Mouse (Mus musculus) midbrain, postnatal 0 days (tissue): ENCODE results near the gene Agl. TPM values are rescaled to one million over a fixed set of nuclear protein-coding genes. Genes with fewer than 3 reads are reported as not detected.
A peak's percentile ranks its signal among the peaks of the same experiment; 100 is the strongest.

Experiments used
- ATAC-seq: fragments of 200-750 bp; cut with Nextera tagmentation; 2 replicates; pipeline ENCODE4 v1.8.0; 2017; ENCODE audit warnings: moderate number of reproducible peaks, mild to moderate bottlenecking, moderate TSS enrichment, moderate library complexity; ENCODE audit not compliant: low FRiP score
- DNase-seq: peaks from one replicate; pipeline ENCODE4 v3.0.0-alpha.2; 2015; ENCODE audit warnings: low spot score
- H3K27ac ChIP-seq: fragments of 300-500 bp; sonication (generic); 2 replicates; pipeline ENCODE4 v1.5.1; 2014; ENCODE audit warnings: low read depth, mild to moderate bottlenecking, low read length, mixed read lengths
- H3K27me3 ChIP-seq: fragments of 300-500 bp; sonication (generic); 2 replicates; pipeline ENCODE4 v1.6.1; 2014; ENCODE audit warnings: low read length, control low read depth, mixed read lengths; ENCODE audit not compliant: insufficient read depth
- H3K36me3 ChIP-seq: fragments of 300-500 bp; sonication (generic); 2 replicates; pipeline ENCODE4 v1.6.1; 2014; ENCODE audit warnings: low read length, control low read depth, mixed read lengths; ENCODE audit not compliant: insufficient read depth
- H3K4me1 ChIP-seq: fragments of 300-500 bp; sonication (generic); 2 replicates; pipeline ENCODE4 v1.6.1; 2014; ENCODE audit warnings: mild to moderate bottlenecking, control low read depth, antibody characterized with exemption, low read length, mixed read lengths; ENCODE audit not compliant: insufficient read depth
- H3K4me2 ChIP-seq: fragments of 300-500 bp; sonication (generic); 2 replicates; pipeline ENCODE4 v1.6.1; 2014; ENCODE audit warnings: low read depth, mild to moderate bottlenecking, low read length, mixed read lengths; ENCODE audit not compliant: poor library complexity, severe bottlenecking
- H3K4me3 ChIP-seq: fragments of 300-500 bp; sonication (generic); 2 replicates; pipeline ENCODE4 v1.5.1; 2014; ENCODE audit warnings: low read depth, mild to moderate bottlenecking, low read length, moderate library complexity
- H3K9ac ChIP-seq: fragments of 300-500 bp; sonication (generic); replicated peaks from 2 replicates; pipeline ENCODE4 v1.6.1; 2014; ENCODE audit warnings: mild to moderate bottlenecking, low read length, moderate library complexity, mixed read lengths; ENCODE audit not compliant: poor library complexity, severe bottlenecking
- H3K9me3 ChIP-seq: fragments of 300-500 bp; sonication (generic); 2 replicates; pipeline ENCODE4 v1.6.1; 2016; ENCODE audit warnings: low read length, control low read depth
- CTCF ChIP-seq: IDR thresholded peaks from 2 replicates; pipeline ENCODE4 v1.5.1; 2016; ENCODE audit warnings: antibody characterized with exemption, mild to moderate bottlenecking
- WGBS: fragments of 180-500 bp; shearing (Covaris S2); extraction: QIAGEN DNeasy Blood & Tissue Kit; methylation state at CpG from one replicate; pipeline ENCODE4 v1.1.7; 2014; 5-methylcytosine and 5-hydroxymethylcytosine counted together
- polyA plus RNA-seq: library from polyadenylated mRNA; unstranded; fragments of >200 nt; fragmentation: Nextera tagmentation; extraction: Ambion mirVana; gene quantifications from 2 replicates; pipeline ENCODE4 v1.2.1, GENCODE M21; 2015
- total RNA-seq: library from RNA; depleted of rRNA; stranded (reverse); fragments of >200 nt; gene quantifications from 2 replicates; pipeline ENCODE4 v1.2.3, GENCODE M21; 2014

Gene Agl
- total and polyA plus RNA-seq, 2 experiments from 2014 or later = 12.5 to 18.9 TPM

DNA sequence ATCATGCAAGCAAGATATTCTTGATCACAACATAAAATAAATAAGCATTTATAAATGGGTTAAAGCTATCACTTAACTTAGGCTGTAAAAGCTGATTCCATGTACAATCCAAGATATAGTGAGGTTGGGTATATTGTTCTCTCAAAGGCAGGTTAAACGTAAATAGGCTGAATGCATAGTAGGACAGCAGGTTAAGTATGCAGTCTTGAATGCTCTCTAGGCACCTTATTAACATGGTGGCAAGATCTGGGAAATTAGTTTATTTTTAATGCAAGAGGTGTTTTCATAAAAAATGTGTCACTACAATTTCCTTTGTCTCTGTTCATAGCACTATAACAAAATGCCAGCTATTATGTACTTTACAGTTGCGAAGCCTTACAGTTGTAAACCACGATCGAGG is 27.4 kb upstream of the Agl start:
- Histone ChIP-seq H3K36me3 (no peaks in the 10 kb centered on the region), H3K27ac (peak overlapping the region; percentile 58), H3K9ac (no peak overlapping the region), H3K27me3 (no peaks in the 10 kb centered on the region), H3K9me3 (no peaks in the 10 kb centered on the region), H3K4me3 (peak overlapping the region; percentile 33; the same call in 1 of the 2 replicates), H3K4me1 (no peaks in the 10 kb centered on the region), H3K4me2 (peak overlapping the region; percentile 58)
- no peak for DNase-seq
- 61% methylated on average over 4 of the region's 4 CpGs for WGBS
- TF ChIP-seq CTCF = no peak
- ATAC-seq = no peak

DNA sequence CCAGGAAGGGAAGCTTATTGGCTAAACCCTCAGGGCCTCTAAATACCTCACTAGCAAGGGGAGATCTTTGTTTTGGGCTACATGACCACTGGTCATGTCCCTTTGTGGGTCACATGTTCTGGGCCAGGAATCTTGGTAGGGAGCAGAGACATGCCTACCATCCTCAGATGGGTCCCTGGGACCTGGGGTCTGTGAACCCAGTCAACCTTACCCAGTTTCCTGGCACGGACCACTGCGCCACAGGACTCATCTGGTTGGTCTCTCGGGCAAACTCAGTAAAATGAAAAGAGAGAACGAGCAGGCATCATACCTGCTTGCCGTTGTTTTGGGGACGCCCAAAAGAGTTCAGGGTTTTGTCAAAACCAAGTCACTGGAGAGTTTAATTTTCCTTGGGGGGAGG is 26.3 kb upstream of the Agl start:
- H3K27ac ChIP-seq = no peak overlapping the region
- WGBS = 95% methylated on average over 6 of the region's 6 CpGs
- no peak overlapping the region for H3K9ac ChIP-seq
- no peaks in the 10 kb centered on the region for H3K4me1 ChIP-seq
- DNase-seq (no peak), ATAC-seq (no peak)
- H3K36me3 ChIP-seq = no peaks in the 10 kb centered on the region
- no peaks in the 10 kb centered on the region for H3K27me3 ChIP-seq
- TF ChIP-seq CTCF = no peak
- H3K9me3 ChIP-seq = no peaks in the 10 kb centered on the region
- H3K4me2 ChIP-seq = no peak overlapping the region
- H3K4me3 ChIP-seq = no peak overlapping the region

DNA sequence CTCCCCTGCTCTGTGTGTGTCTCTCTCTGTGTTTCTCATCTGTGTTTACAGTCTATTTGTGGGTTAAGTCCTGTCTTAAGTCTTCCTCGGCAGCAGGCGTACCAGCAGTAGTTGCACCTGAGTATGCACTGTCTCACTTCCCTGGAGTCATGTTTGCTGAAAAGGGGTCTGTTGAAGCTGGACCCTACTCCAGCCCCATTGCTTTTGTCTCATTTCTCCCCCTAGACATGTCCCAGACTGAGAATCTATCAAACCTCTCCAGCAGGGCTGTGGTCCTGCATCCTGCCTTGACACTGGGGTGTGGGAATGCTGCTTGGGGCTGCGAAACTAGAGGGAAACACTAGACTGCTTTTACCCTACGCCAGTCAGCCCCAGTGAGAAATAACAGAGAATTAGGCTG is 25.5 kb upstream of the Agl start:
- no peaks in the 10 kb centered on the region for H3K36me3 ChIP-seq
- H3K4me2 ChIP-seq = no peak overlapping the region
- H3K27me3 ChIP-seq = no peaks in the 10 kb centered on the region
- H3K9me3 ChIP-seq = no peaks in the 10 kb centered on the region
- no peak for DNase-seq
- no peak for ATAC-seq
- 94% methylated on average over 4 of the region's 4 CpGs for WGBS
- no peak overlapping the region for H3K27ac ChIP-seq
- no peak for TF ChIP-seq CTCF
- H3K4me3 ChIP-seq = no peak overlapping the region
- H3K9ac ChIP-seq = no peak overlapping the region
- no peaks in the 10 kb centered on the region for H3K4me1 ChIP-seq

DNA sequence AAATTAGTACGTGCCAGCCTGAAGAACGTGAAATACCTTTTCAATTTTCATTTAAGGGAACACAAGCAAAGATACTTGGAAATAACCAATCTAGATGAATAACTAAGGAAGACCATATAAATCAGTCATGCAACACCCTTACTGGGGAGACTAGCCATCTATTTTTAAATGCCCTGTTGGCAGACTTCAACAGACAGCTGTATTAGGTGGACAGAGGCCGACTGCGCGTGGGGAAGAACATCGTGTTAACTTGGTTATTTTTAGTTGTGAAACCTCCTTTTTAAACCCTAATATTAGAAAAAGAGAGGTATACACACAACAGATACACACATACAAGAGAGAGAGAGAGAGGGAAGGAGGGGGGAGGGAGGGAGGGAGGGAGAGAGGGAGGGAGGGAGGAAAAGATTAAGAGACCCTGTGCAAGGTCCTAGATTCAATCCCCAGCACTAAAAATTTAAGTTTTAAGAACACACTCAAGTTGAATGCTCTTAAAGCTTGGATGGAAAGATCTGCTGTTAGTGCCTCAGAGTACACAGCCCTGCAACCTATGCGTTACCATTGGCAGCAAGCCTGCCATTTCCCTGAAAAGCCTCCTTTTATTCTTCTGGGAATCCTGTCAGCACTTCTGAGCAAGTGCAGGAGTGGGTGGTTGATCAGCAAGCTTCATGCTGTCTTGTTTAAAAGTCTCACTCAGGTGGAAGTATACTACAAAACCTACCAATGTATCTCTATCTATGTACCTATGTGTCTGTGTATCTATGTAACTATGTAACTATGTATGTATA is 24.8 kb upstream of the Agl start:
- no peaks in the 10 kb centered on the region for H3K36me3 ChIP-seq
- H3K9ac ChIP-seq = no peak overlapping the region
- WGBS = 81% methylated on average over 7 of the region's 7 CpGs
- ATAC-seq (no peak), DNase-seq (no peak)
- no peak for TF ChIP-seq CTCF
- H3K4me3 ChIP-seq = no peak overlapping the region
- H3K27ac ChIP-seq = no peak overlapping the region
- H3K4me2 ChIP-seq = no peak overlapping the region
- no peaks in the 10 kb centered on the region for H3K27me3 ChIP-seq
- no peaks in the 10 kb centered on the region for H3K4me1 ChIP-seq
- H3K9me3 ChIP-seq = no peaks in the 10 kb centered on the region

DNA sequence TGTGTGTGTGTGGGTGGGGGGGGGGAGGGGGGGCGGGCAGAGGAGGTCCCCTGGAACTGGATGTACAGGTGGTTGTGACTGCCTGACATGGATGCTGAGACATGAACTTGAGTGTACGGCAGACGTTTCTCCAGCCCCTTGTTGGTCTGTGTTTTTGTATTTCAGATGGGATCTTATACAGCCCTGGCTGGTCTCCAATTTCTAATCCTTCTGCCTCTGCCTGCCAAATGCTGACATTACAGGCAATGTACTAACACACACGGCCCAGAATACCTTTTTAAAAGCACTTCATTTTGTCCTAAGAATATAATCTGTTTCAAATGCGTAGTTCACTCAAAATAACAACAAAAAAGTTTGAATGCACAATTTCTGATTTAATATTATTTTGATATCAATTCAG is 23.4 kb upstream of the Agl start:
- no peak overlapping the region for H3K9ac ChIP-seq
- H3K27ac ChIP-seq = no peak overlapping the region
- ATAC-seq (no peak), DNase-seq (peak; percentile 39)
- no peaks in the 10 kb centered on the region for H3K27me3 ChIP-seq
- WGBS = 63% methylated on average over 5 of the region's 5 CpGs
- no peaks in the 10 kb centered on the region for H3K4me1 ChIP-seq
- no peak for TF ChIP-seq CTCF
- H3K36me3 ChIP-seq = no peaks in the 10 kb centered on the region
- H3K9me3 ChIP-seq = no peaks in the 10 kb centered on the region
- no peak overlapping the region for H3K4me2 ChIP-seq
- H3K4me3 ChIP-seq = no peak overlapping the region

DNA sequence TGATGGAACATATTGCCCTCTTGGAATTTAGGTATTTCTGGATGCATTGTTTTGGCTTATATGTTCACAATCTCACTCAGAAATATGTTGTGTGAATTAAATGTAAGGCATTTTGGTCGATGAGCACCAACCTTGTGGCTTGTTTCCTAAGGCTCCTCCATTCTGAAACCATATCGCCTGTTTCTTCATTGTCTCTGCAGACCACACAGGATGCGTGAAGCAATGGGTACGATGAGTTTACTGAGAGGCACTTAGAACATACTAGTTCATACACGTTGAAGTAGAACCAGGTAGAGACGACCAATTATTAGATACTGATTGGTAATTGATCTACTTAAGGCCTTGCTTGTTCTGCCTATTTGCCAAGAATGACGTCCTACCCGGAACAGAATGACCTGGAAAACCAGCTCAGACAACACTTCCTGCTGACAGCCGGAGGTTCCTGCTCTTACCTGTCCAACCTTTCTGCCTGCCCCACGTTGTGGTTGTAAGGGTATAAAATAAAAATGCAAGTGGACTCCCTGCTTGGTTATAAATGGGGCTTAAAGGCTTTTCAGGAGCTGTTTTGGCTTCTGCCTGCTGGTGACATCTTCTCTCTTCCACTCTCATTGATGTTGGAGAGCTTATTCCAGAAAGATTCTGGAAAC is 21.4 kb upstream of the Agl start:
- TF ChIP-seq CTCF = no peak
- ATAC-seq = no peak
- Histone ChIP-seq H3K27ac (no peak overlapping the region), H3K4me3 (no peak overlapping the region), H3K9ac (no peak overlapping the region), H3K9me3 (no peaks in the 10 kb centered on the region), H3K4me2 (no peak overlapping the region), H3K27me3 (no peaks in the 10 kb centered on the region), H3K4me1 (no peaks in the 10 kb centered on the region), H3K36me3 (no peaks in the 10 kb centered on the region)
- DNase-seq = no peak
- 86% methylated on average over 10 of the region's 10 CpGs for WGBS
